Mouse (Mus musculus) cerebellum, postnatal 36 days (tissue): Measurements from ENCODE around the gene Lcp1.
A peak's percentile ranks its signal among the peaks of the same experiment; 100 is the strongest.

Source experiments
- DNase-seq, 2 experiments: peaks; one replicate each; pipeline ENCODE4 v3.0.0; 2021 to 2022; ENCODE audit warnings: mixed read lengths in 2 of 2

Gene Lcp1

GRCm38 (mm10) chr14:75206307-75206706, 75.4 kb downstream of the Lcp1 start:
- no peak for DNase-seq

DNA sequence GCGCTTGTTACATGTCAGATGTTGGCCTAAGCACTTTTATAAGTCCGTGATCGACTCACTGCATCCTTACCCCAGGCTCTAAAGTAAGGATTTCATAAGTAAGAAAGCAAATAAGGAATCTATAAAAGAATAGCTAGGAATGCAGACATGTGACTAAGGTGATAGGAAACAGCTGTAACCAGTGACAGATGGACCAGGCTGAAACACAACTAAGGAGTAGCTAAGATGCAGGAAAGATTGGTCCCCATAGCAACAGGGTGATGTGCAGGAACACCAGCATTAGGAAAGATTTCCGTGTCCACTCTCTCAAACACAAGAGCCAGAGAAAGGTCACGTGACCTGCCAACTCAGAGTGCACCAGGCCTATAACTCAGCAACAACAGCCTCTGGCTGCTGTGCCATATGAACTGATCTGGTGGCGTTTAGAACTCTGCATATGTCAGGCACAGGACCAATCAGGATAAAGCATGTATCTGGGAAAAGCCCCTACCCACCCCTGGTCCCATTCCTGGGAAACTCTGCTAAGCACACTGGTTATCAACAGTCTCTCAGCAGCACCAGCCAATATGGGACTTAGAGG, 77.8 kb downstream of the Lcp1 start:
- DNase-seq = no peak

GRCm38 (mm10) chr14:75213752-75214151, 82.9 kb downstream of the Lcp1 start:
- no peak for DNase-seq

- DNase-seq = no peak
Observed at GRCm38 (mm10) chr14:75218843-75219242, 87.9 kb downstream of the Lcp1 start.

- DNase-seq = no peak
Observed at GRCm38 (mm10) chr14:75219250-75219913, 88.5 kb downstream of the Lcp1 start.

DNA sequence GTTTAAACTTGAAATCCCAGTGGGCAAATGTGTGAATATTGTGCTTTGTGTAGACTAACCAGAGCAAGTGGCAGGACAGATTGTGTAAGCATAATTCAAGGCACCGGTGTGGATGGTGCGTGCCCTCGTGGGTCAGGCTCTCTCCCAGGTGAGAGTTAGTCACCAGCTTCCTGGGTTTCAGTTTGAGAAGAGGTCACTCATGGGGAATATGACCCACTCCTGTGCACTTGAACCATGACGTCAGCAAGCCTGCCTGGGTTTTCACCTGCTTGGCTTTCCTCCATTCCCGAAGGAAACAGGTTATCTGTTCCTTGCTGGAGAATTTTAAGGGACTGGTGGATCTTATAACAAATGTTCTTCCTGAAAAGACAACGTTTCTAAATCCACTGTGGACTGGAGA, 91.5 kb downstream of the Lcp1 start:
- no peak for DNase-seq

DNA sequence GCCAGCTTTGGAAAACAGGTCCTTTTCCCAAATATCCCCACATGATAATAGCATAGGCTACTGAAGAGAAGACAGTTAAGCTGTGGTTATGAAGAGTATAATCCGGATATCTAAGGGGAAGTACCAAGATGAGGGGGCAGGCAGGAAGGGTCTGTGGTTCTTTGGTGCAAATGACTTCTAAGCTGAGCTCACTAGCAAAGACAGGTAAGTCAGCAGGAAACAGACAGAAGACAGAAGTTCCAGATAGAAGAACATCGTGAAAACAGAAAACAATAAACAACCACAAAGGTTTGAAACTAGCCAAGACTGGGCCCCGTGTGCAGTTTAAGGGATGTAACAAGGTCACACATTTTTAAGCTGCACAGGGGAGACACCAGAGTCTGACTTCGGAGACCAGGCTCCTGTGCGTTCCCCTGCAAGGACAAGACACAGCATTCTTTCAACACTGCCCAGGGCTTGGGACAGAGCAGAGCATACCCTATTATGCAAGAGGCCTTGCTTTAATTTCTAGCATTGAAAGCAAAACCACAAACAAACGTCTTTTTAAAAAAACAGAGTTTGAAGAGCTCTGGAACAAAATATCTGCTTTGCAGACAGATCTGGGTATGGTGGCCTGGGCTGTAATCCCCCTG, 96.7 kb downstream of the Lcp1 start:
- no peak for DNase-seq

DNA sequence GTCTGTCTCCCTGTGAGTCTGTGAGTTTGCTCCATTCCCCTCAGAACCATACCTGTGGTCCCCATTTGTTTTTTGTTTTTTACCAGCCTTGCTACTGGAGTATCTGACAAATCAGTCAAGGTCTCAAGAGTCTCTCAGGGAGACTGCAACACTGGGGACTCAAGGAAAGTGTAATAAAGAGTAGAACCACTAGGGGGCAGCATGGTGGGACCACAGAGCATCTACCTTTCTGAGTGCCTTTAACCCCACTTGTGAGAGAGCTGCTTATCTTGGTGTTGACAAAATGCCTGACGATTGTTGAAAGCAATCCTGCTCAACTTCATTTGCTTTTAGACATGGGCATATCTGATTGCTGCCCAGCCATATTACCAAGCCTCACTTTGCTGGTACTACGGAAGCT, 98.9 kb downstream of the Lcp1 start:
- peak; percentile 6 to 16 for DNase-seq

DNA sequence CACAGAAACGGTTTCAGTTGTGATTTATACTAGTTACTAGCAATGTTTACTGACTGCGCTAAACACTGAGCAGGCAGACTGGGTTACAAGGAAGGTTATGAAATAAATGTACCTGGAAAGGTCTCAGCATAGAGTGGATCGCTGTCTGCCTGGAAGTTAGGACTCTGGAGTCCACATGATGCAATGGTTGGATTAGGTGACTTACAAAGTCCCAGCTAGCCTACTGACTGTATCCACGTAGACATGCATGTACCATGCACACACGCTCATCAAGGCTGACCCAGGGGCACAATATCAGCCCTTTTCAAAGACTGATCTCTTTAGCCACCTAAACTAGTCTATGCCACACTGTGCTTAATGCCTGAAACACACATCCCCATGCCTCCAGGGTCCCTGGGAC, 102.2 kb downstream of the Lcp1 start:
- DNase-seq = no peak

- DNase-seq = no peak
Observed at GRCm38 (mm10) chr14:75235552-75235951, 104.7 kb downstream of the Lcp1 start.

DNA sequence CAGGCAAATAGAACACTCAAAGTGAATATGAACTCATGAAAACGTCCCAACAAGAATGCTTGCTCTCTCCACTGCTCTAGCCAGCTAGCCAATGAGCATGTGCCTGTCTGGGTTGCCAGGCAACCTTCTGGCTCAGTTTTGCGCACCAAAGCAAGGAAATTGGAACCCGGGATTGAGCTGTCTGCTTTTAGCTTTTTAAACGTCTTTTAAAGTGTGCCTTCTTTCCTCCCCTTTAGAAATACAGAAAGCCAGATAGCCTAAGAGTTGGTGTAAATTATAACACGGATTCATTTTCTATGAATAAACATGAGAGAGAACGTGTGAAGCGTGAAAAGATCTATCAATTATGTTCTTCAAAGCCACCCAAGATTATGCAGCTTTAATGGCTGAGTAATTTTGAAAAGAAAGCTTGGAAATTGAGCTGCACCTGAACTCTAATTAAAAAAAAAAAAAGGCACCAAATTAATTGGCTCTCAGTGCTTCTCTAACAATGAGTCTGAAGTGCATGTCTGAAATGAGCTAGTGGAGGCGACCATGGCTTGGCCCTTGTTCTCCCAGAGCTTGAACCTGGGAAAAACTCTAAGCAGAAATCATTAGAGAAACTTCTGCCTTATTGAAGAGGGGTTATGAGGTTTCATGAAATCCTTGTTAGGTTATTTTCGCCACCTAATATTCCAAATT, 105.2 kb downstream of the Lcp1 start:
- no peak for DNase-seq

- no peak for DNase-seq
Observed at GRCm38 (mm10) chr14:75236636-75237003, 105.7 kb downstream of the Lcp1 start.

DNA sequence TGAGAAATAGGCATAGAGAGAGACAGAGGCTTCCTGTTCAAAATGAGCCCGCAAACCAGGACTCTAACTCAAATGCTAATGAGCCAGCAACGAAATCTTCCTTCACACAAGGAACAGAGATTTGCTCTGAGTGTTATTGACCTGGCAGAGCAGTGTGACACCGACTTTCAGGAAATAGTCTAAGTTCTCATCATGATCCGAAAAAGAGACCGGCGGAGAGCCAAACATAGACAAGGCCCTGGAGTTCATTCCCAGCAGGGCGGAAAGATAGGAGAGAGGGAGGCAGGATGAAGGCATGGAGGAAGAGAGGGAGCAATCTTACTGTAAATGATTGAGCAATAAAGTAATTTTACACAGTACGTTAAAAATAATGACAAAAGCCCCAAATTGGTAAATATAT, 106.2 kb downstream of the Lcp1 start:
- DNase-seq = no peak

GRCm38 (mm10) chr14:75238054-75238692, 107.3 kb downstream of the Lcp1 start:
- DNase-seq = no peak

DNA sequence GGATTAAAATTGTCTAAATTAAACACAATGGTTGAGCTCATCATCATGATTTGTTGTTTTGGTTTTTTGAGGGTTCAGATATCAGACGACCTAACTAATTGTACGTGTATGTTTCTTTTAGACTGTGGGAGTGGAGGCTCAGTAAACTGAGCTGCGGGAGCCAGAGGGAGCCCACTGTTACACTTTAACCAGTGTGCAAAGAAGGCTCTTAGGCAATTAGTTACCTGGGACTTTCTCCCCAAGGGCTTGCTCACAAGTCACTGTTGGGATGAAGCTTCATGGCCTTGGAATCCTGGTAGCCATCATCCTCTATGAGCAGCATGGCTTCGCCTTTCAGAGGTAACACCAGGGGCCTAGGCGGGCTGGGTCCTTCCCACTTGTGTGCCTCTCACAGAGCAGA, 111.2 kb downstream of the Lcp1 start, which contains the start of gene Cpb2:
TSS of gene Cpb2 (plus strand) at position 201 of the 400 bp plus-strand sequence.
- no peak for DNase-seq

GRCm38 (mm10) chr14:75246024-75247000, 115.4 kb downstream of the Lcp1 start:
- DNase-seq = no peak

GRCm38 (mm10) chr14:75250432-75250831, 119.5 kb downstream of the Lcp1 start:
- no peak for DNase-seq

DNA sequence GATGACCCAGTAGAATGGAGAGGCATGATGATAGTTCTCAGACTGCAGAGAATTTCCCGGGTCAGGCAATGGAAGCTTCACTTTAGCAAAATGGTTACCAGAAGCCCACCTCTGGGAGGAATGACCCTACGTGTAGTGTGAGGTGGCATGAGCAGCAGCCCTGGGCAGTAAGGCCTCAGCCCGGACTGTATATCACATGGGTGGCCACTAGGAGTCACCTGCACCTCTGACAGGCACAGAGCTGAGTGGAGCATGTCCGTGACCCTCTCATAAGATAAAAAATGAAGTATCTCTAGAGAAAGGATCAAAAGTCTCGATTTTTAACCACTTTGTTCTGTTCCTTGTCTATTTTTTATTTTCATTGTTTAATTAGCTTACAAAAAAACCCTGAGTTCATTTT, 125.6 kb downstream of the Lcp1 start:
- DNase-seq = peak in 1 of 2 experiments; percentile 4

DNA sequence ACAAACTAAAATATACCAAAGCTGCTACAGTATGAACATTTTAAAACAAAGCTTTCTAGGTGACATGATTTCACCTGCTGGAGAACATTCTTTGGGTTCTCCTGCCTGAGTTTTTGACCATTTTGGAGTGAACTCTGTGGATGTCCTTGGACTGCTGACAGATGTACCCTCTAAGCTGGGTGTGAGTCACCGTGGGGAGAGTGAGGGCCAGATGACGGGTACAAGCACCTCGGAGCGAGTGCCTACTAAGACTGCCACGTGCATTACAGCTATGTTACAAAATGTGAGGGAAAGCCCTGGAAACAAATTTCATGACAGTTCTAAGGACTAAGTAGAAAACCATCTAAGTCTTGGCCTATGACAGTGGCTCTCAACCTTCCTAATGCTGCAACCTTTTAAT, 138.6 kb downstream of the Lcp1 start:
- DNase-seq = no peak

DNA sequence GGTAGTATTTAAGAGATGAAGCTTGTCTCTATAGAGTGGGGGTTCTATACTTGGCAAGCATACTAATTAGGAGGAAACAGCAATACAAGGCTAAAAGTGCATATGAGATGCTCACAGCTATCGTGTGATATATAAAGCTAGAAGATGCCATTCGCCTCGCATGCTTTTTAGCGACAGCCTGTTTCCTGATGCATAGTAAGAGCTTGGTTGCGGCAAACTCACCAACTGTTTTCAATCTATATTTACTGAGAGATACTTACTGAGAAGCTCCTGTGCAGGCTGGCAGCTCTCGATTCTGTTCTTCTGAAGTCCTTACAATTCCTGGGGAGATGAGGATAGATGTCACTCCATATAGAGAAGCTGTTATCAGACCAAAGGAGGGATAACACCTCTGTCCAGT, 148.8 kb downstream of the Lcp1 start:
- no peak for DNase-seq

DNA sequence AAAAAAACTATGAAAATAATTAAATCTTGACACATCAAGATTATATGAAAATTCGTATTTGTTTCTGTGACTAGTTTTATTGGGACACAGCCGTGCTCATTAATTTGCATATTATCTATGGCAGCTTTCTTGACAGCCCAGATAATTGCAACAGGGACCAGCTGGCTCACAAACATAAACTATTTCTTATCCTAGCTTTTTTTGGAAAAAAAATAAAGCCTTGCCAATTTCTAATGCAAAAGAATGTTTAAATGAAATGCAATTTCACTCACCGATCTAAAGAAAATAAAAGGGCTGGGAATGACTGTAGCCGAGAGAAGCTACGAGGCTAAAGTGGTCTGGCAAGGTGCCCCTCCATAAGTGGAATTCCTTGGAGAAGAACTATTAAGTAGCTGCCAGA, 149.5 kb downstream of the Lcp1 start:
- no peak for DNase-seq
